Mouse (Mus musculus): ENCODE measurements around the gene Slc10a4.
"Not testable (repeated sequence)": the region's sequence is repeated elsewhere in the genome, so short reads cannot be mapped to it uniquely, and the experiment has no call there.

The Slc10a4 gene

DNA sequence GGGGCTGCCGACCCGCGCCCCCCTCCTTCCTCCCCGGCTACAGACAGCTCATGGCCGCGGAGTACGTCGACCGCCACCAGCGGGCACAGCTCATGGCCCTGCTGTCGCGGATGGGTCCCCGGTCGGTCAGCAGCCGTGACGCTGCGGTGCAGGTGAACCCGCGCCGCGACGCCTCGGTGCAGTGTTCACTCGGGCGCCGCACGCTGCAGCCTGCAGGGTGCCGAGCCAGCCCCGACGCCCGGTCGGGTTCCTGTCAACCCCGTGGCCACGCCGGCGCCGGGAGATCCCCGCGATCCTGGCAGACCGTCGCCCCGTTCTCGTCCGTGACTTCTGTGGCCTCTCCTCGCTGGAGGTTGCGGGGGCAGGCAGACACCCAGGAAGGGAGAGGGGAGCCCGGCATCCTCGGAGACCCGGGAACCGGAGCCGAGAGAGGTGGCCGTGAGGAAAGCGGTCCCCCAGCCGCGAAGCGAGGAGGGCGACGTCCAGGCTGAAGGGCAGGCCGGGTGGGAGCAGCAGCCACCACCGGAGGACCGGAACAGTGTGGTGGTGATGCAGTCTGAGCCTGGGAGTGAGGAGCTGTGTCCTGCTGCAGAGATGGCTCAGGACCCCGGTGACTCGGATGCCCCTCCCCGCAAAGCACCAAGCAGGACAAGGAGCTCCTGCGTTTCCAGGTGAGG is 7.1 kb downstream of the Slc10a4 start:
- DNase-seq (ENCODE audit: low spot score) = not testable (repeated sequence)

- DNase-seq (ENCODE audit: low spot score) = no peak
Measured at GRCm38 (mm10) chr5:73014745-73015144, 8.1 kb downstream of the Slc10a4 start.

DNA sequence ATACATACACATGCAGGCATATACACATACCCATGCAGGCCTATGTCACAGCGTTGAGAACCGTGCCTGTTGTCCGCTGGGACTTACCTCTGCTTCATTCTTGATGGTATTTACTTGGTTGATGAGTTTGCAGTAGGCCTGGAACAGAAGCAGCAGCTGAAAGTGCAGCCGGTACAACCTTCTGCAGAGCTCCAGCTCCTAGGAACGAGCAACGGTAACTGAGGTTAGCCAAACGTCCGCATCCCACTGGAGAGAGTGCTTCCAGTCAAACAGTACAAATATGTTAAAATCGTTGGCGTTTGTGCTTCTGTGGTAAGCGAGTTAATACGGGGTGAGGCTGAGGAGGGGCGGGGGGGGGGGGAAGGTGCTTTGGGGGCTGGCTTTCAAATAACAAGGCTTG is 17.1 kb downstream of the Slc10a4 start:
- DNase-seq (ENCODE audit: low spot score) = no peak

DNA sequence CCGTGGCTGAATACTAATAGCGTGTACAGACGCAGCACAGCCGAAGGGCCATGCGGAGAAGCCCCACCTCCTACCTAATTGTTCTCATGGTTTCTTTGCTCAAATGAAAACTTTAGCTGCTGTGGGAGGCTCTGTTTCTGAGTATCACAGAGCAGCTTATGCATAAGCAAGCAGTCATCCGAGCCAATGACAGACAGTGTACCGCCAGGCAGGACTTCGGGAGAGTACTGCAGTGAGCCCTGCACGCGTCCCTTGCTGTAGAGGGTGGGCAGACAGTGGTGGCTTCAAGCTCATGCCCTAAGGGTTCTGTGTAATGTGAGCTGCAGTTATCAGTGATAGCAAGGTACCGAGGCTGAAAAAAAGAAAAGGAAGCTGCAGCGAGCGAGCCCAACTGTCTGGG is 22.0 kb downstream of the Slc10a4 start:
- no peak for DNase-seq (ENCODE audit: low spot score)

- DNase-seq (ENCODE audit: low spot score) = no peak
Measured at GRCm38 (mm10) chr5:73032481-73032880, 25.8 kb downstream of the Slc10a4 start.

GRCm38 (mm10) chr5:73044055-73044454 is 37.4 kb downstream of the Slc10a4 start:
- no peak for DNase-seq (ENCODE audit: low spot score)

DNA sequence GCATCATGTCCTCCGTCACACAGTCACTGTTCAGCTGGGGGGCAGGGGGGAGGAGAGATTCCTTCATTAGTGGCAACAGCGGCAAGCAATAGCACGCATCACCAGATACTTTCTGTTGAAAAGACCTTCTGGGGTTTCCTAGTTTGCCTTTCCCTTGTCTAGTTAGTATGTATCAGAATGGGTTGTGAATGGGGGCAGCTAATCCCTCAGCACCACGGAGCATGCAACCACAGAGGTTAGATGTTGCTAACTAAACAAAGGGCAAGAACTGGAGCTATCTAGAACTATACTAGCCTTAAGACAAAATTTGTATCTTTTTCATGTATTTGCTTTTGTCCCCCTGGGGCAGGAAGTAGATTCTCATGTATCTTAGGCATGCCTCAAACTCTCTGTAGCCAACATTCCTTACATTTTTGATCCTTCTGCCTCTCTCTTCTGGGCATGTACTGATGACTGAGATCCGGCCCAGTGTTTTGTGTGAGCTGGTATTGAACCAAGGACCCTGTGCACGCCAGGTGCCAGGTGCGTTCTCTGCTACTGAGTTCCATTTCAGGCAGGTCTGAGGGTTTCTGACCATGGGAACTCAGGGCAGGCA is 41.1 kb downstream of the Slc10a4 start:
- DNase-seq (ENCODE audit: low spot score) = no peak

GRCm38 (mm10) chr5:73053933-73054332 is 47.2 kb downstream of the Slc10a4 start:
- DNase-seq (ENCODE audit: low spot score) = no peak

DNA sequence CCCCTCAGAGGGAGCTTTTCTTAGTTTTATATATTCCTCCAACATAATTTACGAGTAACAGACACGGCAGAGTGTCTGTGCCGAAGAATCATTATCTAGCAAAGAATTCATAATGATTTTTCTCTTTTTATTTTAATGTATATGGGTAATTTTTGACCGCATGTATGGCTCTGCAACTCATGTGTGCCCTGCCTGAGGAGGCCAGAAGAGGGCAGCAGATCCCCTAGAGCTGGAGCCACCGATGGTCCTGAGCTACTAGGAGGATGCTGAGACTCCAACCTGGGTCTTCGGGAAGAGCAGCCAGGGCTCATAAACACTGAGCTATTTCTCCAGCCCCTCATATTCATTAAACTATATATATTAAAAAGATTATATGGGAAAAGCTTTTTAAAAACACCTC is 49.8 kb downstream of the Slc10a4 start:
- DNase-seq (ENCODE audit: low spot score) = no peak

- no peak for DNase-seq (ENCODE audit: low spot score)
Measured at GRCm38 (mm10) chr5:73056937-73057336, 50.3 kb downstream of the Slc10a4 start.

- DNase-seq (ENCODE audit: low spot score) = no peak
Measured at GRCm38 (mm10) chr5:73061506-73062155, 54.9 kb downstream of the Slc10a4 start.
